Mouse (Mus musculus) R1 (cell line): ENCODE results near the gene Vps8.

Experiments used
- DNase-seq: peaks from one replicate; pipeline ENCODE4 v3.0.0-alpha.2; 2018; ENCODE audit warnings: low read depth, low spot score

Gene Vps8

DNA sequence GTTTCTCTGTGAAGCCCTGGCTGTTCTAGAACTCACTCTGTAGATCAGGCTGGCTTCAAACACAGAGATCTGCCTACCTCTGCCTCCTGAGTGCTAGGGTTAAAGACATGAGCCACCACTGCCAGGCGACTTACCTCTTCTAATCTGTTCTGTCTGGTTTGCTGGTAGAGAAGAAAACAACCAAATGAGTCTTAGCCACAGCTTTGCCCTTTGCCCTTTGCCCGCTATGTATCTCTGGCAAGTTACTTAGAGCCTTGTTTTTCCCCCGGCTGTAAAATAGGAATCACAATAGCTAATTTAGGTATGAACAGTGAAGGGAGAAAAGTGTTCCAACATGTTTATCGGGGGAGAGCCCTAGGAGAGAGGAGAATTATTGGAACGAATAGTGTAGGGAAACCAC is 18.3 kb upstream of the Vps8 start:
- no peak for DNase-seq

DNA sequence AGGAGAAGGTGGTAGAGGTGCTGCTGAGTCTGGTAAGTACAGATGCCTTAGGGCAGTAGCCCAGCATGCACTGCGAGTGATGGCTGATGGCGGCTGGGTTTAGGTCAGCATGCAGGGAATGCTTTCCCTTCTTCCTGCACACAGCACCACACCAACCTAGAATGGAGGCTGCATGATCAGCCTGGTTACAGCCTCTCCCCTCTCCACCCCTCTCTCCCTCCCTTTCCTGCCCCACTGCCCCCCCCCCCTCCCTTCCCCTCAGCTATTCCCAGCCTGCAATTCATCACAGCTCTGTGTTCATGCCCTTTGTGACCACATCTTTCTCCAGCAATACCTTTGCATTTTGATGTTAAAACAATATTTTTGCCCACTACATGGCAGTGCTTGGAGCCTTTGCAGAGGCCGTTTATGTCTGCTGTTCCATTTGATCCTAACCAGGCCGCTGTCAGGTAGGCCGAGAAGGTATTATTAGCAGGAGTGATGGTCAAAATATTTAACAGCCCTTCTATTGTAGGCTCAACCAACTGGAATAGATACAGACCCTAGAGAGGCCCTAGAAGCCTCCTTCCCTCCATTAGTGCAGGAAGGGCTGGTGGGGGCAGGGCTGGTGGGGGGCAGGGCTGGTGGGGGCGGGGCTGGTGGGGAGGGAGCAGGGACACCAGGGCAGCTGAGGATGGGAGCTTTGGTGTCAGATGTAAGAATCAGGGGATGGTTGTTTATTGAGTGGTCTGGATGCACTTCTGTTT is 17.5 kb upstream of the Vps8 start:
- DNase-seq = no peak

GRCm38 (mm10) chr16:21406136-21406535 is 16.8 kb upstream of the Vps8 start:
- DNase-seq = no peak

- DNase-seq = no peak
Observed at GRCm38 (mm10) chr16:21411779-21412178, 11.1 kb upstream of the Vps8 start.

GRCm38 (mm10) chr16:21412593-21413047 is 10.3 kb upstream of the Vps8 start:
- DNase-seq = peak; percentile 92

DNA sequence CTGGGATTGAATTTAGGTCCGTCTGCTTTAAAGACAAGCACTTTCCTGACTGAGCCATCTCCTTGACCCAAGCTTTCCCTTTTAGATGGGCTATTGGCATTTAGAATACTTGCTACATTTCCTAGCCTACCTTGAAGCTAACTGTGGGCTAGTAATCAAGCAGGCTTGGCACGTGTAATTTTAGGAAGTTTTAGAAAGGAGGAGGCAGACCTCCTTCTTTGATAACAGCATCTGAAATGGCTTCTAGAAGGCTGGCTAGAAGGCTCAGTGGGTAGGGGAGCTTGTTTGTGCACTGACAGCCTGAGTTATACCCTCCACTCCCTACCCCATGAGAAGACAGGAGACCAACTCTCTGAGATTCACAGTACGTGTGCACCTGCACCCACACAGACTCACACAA is 9.1 kb upstream of the Vps8 start:
- DNase-seq = no peak

- DNase-seq = no peak
Observed at GRCm38 (mm10) chr16:21415128-21415527, 7.8 kb upstream of the Vps8 start.

GRCm38 (mm10) chr16:21418012-21418411 is 4.9 kb upstream of the Vps8 start:
- peak; percentile 58 for DNase-seq

GRCm38 (mm10) chr16:21423546-21423910 is 610 bp downstream of the Vps8 start:
- peak; percentile 74 for DNase-seq

DNA sequence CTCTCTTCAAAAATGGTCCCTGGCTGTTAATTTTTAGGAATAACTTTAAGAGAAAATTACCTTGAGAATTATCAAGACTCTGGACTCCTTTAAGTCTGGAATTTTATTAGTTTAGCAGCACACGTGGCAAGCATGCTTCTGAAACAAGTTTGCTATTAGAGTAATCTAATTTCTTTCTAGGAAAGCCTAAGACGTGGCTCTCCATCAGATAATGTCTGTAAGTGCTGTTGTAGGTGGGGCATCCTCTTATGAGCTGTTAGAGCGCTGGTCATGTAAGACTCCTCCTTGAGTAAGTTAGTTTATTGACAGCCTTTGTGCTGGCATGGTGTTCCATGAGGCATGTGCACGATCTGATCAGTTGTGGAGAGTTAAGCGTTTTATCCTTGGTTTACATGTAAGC is 5.2 kb downstream of the Vps8 start:
- no peak for DNase-seq

DNA sequence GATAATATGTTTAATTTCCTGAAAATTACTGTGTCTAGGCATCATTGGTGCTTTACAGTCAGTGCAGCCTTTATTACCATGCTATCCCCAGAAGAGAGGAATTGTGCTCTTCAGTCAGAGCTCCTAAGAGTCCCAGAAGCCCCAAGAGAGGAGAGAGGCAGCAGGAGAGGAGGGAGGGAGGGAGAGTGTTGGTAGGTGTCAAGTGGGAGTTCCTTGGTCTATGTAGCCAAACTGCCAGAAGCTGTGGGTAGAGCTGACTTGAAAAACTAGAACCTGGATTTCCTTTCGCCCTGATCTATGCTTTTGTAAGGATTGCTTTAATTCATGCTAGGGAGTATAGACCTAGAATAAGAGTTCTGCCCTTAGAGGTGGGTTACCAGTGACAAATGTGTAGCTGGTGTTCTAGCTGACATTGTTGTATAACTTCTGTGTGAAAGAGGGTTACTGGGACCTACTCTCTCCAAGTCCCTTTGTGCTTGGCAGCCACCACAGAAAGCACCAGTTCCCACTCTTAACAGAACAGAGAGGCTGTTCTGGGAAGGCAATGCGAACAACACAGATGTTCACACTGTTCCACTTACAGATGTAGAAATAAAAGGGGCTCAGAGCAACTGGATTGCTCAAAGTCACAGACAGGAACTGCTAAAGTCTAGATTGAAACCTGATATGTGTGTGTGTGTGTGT is 7.6 kb downstream of the Vps8 start:
- DNase-seq = no peak

- DNase-seq = peak; percentile 86
Observed at GRCm38 (mm10) chr16:21431614-21432013, 8.7 kb downstream of the Vps8 start.

GRCm38 (mm10) chr16:21433543-21433942 is 10.6 kb downstream of the Vps8 start:
- peak; percentile 65 for DNase-seq

GRCm38 (mm10) chr16:21441012-21441411 is 18.1 kb downstream of the Vps8 start:
- no peak for DNase-seq

GRCm38 (mm10) chr16:21445026-21445625 is 22.2 kb downstream of the Vps8 start:
- DNase-seq = peak; percentile 27

- no peak for DNase-seq
Observed at GRCm38 (mm10) chr16:21447447-21447846, 24.5 kb downstream of the Vps8 start.

DNA sequence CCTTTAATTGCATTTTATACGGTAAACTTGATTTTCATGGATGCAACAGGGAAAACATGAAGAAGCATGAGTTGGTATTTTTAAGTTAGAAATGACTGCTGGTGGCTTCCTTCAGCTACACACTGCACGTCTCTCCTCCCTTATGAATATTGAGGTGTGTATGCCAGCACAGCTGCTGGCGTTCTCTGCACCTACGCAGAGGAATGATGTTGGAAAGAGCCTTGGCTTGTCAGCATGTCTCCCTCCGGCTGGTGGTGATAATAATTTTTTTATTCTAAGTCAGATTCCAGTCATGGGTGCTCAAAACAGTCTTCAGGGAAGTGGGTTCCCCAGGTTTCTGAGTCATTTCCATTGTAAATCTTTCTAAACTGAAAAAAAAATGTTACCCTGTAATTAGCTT is 25.5 kb downstream of the Vps8 start:
- DNase-seq = no peak

DNA sequence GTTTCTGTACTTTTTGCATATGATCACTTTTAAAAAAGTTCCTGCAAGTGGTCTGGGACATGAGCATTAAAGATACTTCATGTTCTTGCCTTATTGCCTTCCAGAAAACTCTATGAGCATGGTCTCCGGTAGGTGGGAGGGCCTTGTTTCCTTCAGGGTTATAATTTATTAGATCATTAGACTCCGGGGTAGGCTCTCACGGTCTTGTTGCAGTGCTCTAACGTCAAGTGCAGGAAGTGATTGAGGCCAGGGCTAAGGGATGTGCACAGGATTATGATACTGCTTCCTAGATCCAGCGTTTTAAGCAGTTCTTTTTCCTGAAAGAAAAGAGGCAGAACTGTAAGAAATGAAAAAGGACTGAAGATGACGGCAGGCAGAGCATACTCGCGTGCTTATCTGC is 27.0 kb downstream of the Vps8 start:
- no peak for DNase-seq

- no peak for DNase-seq
Observed at GRCm38 (mm10) chr16:21452569-21452968, 29.7 kb downstream of the Vps8 start.

GRCm38 (mm10) chr16:21457639-21458369 is 34.9 kb downstream of the Vps8 start:
- no peak for DNase-seq

DNA sequence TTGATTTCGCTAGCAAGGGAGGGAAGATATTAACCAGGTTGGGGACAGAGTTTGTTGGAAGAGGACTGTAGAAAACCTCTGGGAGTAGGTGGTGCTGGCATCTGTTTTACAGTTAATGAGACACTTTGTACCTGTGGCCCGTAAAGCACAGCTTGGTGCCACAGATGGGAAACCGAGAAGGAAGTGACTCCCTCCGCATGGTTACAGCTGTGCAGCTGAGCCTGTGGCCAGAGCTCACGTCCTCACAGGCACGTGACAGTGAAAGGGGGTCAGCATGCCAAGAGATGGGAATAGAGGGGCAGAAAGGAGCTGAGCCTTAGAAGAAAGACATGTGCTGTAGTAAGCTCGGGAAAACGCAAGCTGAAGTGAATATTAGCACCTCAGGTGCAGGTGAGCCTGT is 43.0 kb downstream of the Vps8 start:
- DNase-seq = no peak

DNA sequence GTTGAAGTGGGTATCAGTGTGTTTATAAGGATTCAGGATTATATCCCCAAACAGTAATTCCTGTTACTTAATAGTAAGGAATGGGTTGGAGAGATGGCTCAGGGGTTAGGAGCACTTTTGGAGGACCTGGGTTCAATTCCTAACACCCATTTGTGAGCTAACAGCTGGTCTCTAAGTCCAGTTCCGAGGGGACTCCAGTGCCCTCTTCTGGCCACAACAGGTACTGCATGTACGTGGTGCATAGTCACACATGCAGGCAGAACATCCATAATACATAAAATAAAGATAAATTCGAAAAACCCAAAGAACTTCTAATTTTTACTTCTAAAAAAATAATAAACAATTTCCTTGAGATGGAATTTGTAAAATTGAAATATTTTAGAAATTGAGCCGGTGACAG is 47.5 kb downstream of the Vps8 start:
- DNase-seq = peak; percentile 67
